Mouse (Mus musculus) lung, postnatal 10 days (tissue): ENCODE measurements around the gene Olfr295.

Source experiments
- DNase-seq: peaks from one replicate; pipeline ENCODE4 v3.0.0; 2021

Olfr295 gene

GRCm38 (mm10) chr7:86583562-86583961 lies at the start of gene Olfr295:
TSS of gene Olfr295 (plus strand) at chr7:86583862.
- no peak for DNase-seq

GRCm38 (mm10) chr7:86616543-86616942 lies 32.9 kb downstream of the Olfr295 start, which contains the start of gene Olfr294:
TSS of gene Olfr294 (minus strand) at chr7:86616643.
- DNase-seq, result no peak
